Mouse (Mus musculus) hindbrain, embryonic 11.5 days (tissue): ENCODE data around the gene Shb. TPM values are rescaled to one million over a fixed set of nuclear protein-coding genes. Genes with fewer than 3 reads are reported as not detected.
A peak's percentile ranks its signal among the peaks of the same experiment; 100 is the strongest.

Experiments used
- ATAC-seq: fragments of 200-750 bp; cut with Nextera tagmentation; 2 replicates; pipeline ENCODE4 v1.8.0; 2017; ENCODE audit warnings: mild to moderate bottlenecking, moderate TSS enrichment, moderate library complexity; ENCODE audit not compliant: low FRiP score
- DNase-seq: peaks from one replicate; pipeline ENCODE4 v3.0.0-alpha.2; 2015; ENCODE audit warnings: low spot score
- H3K27ac ChIP-seq: fragments of 300-500 bp; sonication (generic); 2 replicates; pipeline ENCODE4 v1.5.1; 2014; ENCODE audit warnings: mild to moderate bottlenecking, low read depth, low read length
- H3K27me3 ChIP-seq: fragments of 300-500 bp; sonication (generic); 2 replicates; pipeline ENCODE4 v1.6.1; 2014; ENCODE audit warnings: mild to moderate bottlenecking, low read length, moderate library complexity, mixed read lengths; ENCODE audit not compliant: control insufficient read depth, insufficient read depth
- H3K36me3 ChIP-seq: fragments of 300-500 bp; sonication (generic); 2 replicates; pipeline ENCODE4 v1.6.1; 2014; ENCODE audit warnings: mild to moderate bottlenecking, low read length, moderate library complexity, mixed read lengths; ENCODE audit not compliant: control insufficient read depth, insufficient read depth
- H3K4me1 ChIP-seq: fragments of 300-500 bp; sonication (generic); replicated peaks from 2 replicates; pipeline ENCODE4 v1.6.1; 2014; ENCODE audit warnings: low read length, mixed read lengths; ENCODE audit not compliant: control insufficient read depth, insufficient read depth
- H3K4me2 ChIP-seq: fragments of 300-500 bp; sonication (generic); replicated peaks from 2 replicates; pipeline ENCODE4 v1.6.1; 2014; ENCODE audit warnings: mild to moderate bottlenecking, low read depth, low read length
- H3K4me3 ChIP-seq: fragments of 300-500 bp; sonication (generic); 2 replicates; pipeline ENCODE4 v1.5.1; 2014; ENCODE audit warnings: low read depth, low read length
- H3K9ac ChIP-seq: fragments of 300-500 bp; sonication (generic); 2 replicates; pipeline ENCODE4 v1.6.1; 2014; ENCODE audit warnings: low read depth, low read length
- H3K9me3 ChIP-seq: fragments of 300-500 bp; sonication (generic); 2 replicates; pipeline ENCODE4 v1.6.1; 2016; ENCODE audit warnings: low read length; ENCODE audit not compliant: control insufficient read depth
- WGBS: fragments of 180-500 bp; shearing (Covaris S2); extraction: QIAGEN DNeasy Blood & Tissue Kit; methylation state at CpG from one replicate; pipeline ENCODE4 v1.1.7; 2014; 5-methylcytosine and 5-hydroxymethylcytosine counted together
- polyA plus RNA-seq: library from polyadenylated mRNA; unstranded; fragments of >200 nt; fragmentation: Nextera tagmentation; extraction: Ambion mirVana; gene quantifications from 2 replicates; pipeline ENCODE4 v1.2.1, GENCODE M21; 2014

Gene Shb
- polyA plus RNA-seq, 1 experiment from 2014 or later: 4.2 TPM

GRCm38 (mm10) chr4:45436383-45436913 lies 95.8 kb downstream of the Shb start:
- H3K27ac ChIP-seq: peak overlapping the region; percentile 67
- H3K4me3 ChIP-seq: no peak overlapping the region
- peaks cover 16% of the 10 kb centered on the region for H3K4me1 ChIP-seq
- ATAC-seq (peak; percentile 37; the same call in 1 of the 2 replicates), DNase-seq (no peak)
- no peaks in the 10 kb centered on the region for H3K9me3 ChIP-seq
- no peak overlapping the region for H3K9ac ChIP-seq
- H3K4me2 ChIP-seq: no peak overlapping the region
- H3K27me3 ChIP-seq: no peaks in the 10 kb centered on the region
- 61% methylated on average over 7 of the region's 7 CpGs for WGBS
- no peaks in the 10 kb centered on the region for H3K36me3 ChIP-seq

GRCm38 (mm10) chr4:45435899-45436298 lies 96.4 kb downstream of the Shb start:
- Histone ChIP-seq H3K4me3 (no peak overlapping the region), H3K36me3 (no peaks in the 10 kb centered on the region), H3K27ac (peak overlapping the region; percentile 56; the same call in 1 of the 2 replicates), H3K9me3 (no peaks in the 10 kb centered on the region), H3K9ac (no peak overlapping the region), H3K4me1 (peaks cover 16% of the 10 kb centered on the region), H3K4me2 (no peak overlapping the region), H3K27me3 (no peaks in the 10 kb centered on the region)
- DNase-seq (no peak), ATAC-seq (no peak)
- WGBS: 48% methylated on average over 2 of the region's 2 CpGs

- Histone ChIP-seq H3K36me3 (no peaks in the 10 kb centered on the region), H3K4me1 (peaks cover 16% of the 10 kb centered on the region), H3K9me3 (no peaks in the 10 kb centered on the region), H3K27ac (no peak overlapping the region), H3K9ac (no peak overlapping the region; the same call in 1 of the 2 replicates), H3K4me3 (no peak overlapping the region), H3K27me3 (no peaks in the 10 kb centered on the region), H3K4me2 (no peak overlapping the region)
- 80% methylated on average over 4 of the region's 4 CpGs for WGBS
- DNase-seq (no peak), ATAC-seq (no peak)
Observed at GRCm38 (mm10) chr4:45434681-45435080, 97.6 kb downstream of the Shb start.

- no peak overlapping the region for H3K27ac ChIP-seq
- WGBS: 84% methylated on average over 12 of the region's 12 CpGs
- ATAC-seq (no peak), DNase-seq (no peak)
- H3K4me2 ChIP-seq: no peak overlapping the region
- H3K9ac ChIP-seq: no peak overlapping the region
- H3K4me3 ChIP-seq: no peak overlapping the region
- H3K36me3 ChIP-seq: no peaks in the 10 kb centered on the region
- H3K9me3 ChIP-seq: no peaks in the 10 kb centered on the region
- no peaks in the 10 kb centered on the region for H3K27me3 ChIP-seq
- peaks cover 13% of the 10 kb centered on the region; the same call in 1 of the 2 replicates for H3K4me1 ChIP-seq
Observed at GRCm38 (mm10) chr4:45434071-45434470, 98.2 kb downstream of the Shb start.

GRCm38 (mm10) chr4:45431806-45432205 lies 100.5 kb downstream of the Shb start:
- no peak for ATAC-seq
- no peaks in the 10 kb centered on the region for H3K36me3 ChIP-seq
- DNase-seq: no peak
- peaks cover 10% of the 10 kb centered on the region; the same call in 1 of the 2 replicates for H3K4me1 ChIP-seq
- H3K9me3 ChIP-seq: no peaks in the 10 kb centered on the region
- H3K4me3 ChIP-seq: no peak overlapping the region
- H3K27me3 ChIP-seq: no peaks in the 10 kb centered on the region
- no peak overlapping the region for H3K9ac ChIP-seq
- H3K4me2 ChIP-seq: no peak overlapping the region
- WGBS: 89% methylated on average over 3 of the region's 3 CpGs
- no peak overlapping the region for H3K27ac ChIP-seq

GRCm38 (mm10) chr4:45431316-45431715 lies 101.0 kb downstream of the Shb start:
- no peak overlapping the region for H3K4me3 ChIP-seq
- peaks cover 10% of the 10 kb centered on the region; the same call in 1 of the 2 replicates for H3K4me1 ChIP-seq
- H3K9ac ChIP-seq: no peak overlapping the region
- H3K36me3 ChIP-seq: no peaks in the 10 kb centered on the region
- ATAC-seq: no peak
- H3K27me3 ChIP-seq: no peaks in the 10 kb centered on the region
- no peak overlapping the region for H3K4me2 ChIP-seq
- no peak overlapping the region for H3K27ac ChIP-seq
- no peak for DNase-seq
- H3K9me3 ChIP-seq: no peaks in the 10 kb centered on the region
- 92% methylated on average over 3 of the region's 3 CpGs for WGBS

GRCm38 (mm10) chr4:45429451-45429850 lies 102.8 kb downstream of the Shb start:
- H3K27ac ChIP-seq: peak overlapping the region; percentile 45; the same call in 1 of the 2 replicates
- no peak overlapping the region for H3K9ac ChIP-seq

GRCm38 (mm10) chr4:45426724-45427457 lies 105.4 kb downstream of the Shb start:
- Histone ChIP-seq H3K9me3 (no peaks in the 10 kb centered on the region), H3K27me3 (no peaks in the 10 kb centered on the region), H3K4me2 (no peak overlapping the region), H3K36me3 (no peaks in the 10 kb centered on the region), H3K4me1 (0 out of 2 replicates have a peak, but pooled peaks cover 2% of the 10 kb centered on the region), H3K4me3 (no peak overlapping the region), H3K27ac (no peak overlapping the region), H3K9ac (no peak overlapping the region)
- DNase-seq (peak; percentile 54), ATAC-seq (peak; percentile 63)
- WGBS: 48% methylated on average over 13 of the region's 13 CpGs

More at GRCm38 (mm10) chr4:45429451-45429850, 102.8 kb downstream of the Shb start:
- Histone ChIP-seq H3K4me1 (peaks cover 4% of the 10 kb centered on the region; the same call in 1 of the 2 replicates), H3K4me2 (no peak overlapping the region), H3K4me3 (no peak overlapping the region), H3K36me3 (no peaks in the 10 kb centered on the region), H3K9me3 (no peaks in the 10 kb centered on the region), H3K27me3 (no peaks in the 10 kb centered on the region)
- 78% methylated on average over 7 of the region's 7 CpGs for WGBS
- ATAC-seq: no peak
- DNase-seq: no peak

GRCm38 (mm10) chr4:45423406-45423805 lies 108.9 kb downstream of the Shb start:
- ATAC-seq: no peak
- Histone ChIP-seq H3K36me3 (no peaks in the 10 kb centered on the region), H3K27me3 (no peaks in the 10 kb centered on the region), H3K27ac (no peak overlapping the region), H3K4me1 (0 out of 2 replicates have a peak, but pooled peaks cover 2% of the 10 kb centered on the region), H3K4me3 (no peak overlapping the region), H3K9ac (no peak overlapping the region), H3K4me2 (no peak overlapping the region), H3K9me3 (no peaks in the 10 kb centered on the region)
- WGBS: 15% methylated on average over 8 of the region's 8 CpGs
- DNase-seq: no peak
